Mouse (Mus musculus) embryo, embryonic 11.5 days (tissue): ENCODE data around the gene Slc22a4.

Source experiments
- DNase-seq: peaks from one replicate; pipeline ENCODE4 v3.0.0-alpha.2; 2012; ENCODE audit warnings: low read depth, low spot score

Gene Slc22a4

GRCm38 (mm10) chr11:54028044-54028951 is at the start of gene Slc22a4:
TSS of gene Slc22a4 (minus strand) at chr11:54028090.
- DNase-seq: peak; percentile 46

DNA sequence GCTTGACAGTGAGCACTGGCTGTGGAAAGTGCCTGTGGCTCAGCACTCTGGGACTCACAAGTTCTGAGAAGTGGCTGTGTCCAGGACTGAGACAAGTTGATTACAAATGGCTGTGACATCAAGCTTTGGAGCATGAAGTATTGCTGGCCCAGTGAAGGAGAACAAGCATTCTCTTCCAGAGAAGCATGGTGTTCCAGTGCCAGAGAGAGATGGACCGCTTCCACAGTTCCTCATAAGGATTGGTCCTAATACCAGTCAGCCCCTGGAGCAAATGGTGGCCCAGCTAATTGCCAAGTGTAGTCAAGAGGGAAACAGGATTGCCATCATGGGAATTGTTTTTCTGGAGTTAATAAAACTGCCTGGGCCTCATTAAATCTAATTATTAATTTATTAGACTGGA is 48.2 kb upstream of the Slc22a4 start:
- no peak for DNase-seq

DNA sequence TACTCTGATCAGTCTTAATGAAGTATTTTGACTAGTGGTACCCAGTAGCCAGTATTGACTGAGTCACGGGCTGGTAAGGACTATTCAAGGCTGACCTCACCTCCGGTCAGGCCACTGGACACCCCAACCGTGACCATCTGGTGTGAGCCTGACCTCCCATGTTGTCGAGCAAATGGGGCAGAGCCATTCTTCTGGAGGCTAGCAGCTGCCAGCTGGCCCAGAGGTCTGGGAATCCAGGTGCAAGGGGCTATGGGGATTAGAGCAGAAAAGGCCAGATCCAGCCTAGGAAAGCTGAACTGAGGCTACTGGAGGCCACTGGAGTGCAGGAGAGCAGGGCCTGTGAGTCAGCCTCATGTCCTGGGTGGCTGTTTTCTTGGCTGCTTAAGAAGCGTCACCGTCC is 47.5 kb upstream of the Slc22a4 start:
- DNase-seq: no peak

DNA sequence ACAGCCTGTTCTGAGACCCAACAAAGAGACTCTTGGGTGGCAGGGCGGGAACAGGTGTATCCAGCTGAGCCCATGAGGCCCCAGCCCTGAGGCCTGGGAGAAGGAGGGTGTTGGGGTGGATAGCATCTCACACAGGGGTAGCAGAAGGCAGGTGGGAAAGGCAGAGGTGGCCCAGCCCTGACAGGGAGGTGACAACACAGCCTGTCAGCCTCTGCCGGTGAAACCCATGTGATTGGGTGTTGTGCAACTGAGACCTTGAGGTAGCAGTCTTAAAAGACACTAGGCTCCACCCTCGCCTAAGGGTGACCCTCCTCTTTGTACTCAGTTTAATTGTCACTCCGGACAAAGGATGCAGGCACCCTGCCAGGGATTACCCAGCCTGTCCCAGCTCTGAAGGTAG is 45.4 kb upstream of the Slc22a4 start:
- no peak for DNase-seq

- DNase-seq: no peak
Measured at GRCm38 (mm10) chr11:54071726-54072445, 44.0 kb upstream of the Slc22a4 start.

DNA sequence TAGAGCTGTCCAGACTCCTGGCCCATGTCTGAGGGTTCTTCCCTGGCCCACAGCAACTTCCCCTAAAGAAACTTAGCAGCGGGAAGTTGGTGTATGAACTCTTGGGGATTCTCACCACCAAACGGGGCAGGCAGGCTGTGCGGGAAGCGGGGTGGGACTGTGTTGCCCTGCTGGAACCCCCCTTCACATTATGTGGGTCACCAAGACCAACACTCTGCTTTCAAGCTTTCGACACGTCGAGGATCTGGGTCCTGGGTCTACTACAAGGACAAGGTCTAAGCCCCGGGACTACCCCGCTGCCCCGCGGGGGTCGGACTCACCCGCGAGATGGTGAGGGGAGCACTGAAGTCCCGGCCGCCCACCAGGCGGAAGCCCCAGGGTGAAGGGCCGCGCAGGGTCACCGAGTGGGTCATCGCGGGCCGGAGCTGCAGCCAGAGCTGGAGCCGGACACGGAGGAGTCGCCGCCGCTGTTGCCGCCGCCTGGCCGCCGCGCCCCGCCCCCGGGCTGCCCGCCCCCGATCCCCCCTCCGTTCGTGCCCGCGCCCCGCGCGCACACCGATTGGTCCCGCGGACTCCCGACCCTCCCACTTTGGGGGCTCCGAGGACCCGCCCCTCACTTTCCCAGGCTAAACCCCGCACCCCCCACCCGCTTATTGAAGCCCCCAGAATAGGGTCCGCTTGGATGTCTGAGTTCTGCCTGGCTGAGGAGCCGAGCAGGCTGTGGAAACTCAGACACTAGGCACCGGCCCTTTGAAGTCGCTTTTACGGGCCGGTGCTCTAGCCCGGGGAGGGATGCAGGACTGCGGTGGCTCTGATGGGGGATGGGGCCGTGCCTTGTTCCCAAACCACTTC is 40.9 kb upstream of the Slc22a4 start, which contains the start of gene Pdlim4:
Gene Pdlim4, minus strand, starts transcription at position 495 of the 852 bp plus-strand sequence.
- DNase-seq: peak; percentile 69

DNA sequence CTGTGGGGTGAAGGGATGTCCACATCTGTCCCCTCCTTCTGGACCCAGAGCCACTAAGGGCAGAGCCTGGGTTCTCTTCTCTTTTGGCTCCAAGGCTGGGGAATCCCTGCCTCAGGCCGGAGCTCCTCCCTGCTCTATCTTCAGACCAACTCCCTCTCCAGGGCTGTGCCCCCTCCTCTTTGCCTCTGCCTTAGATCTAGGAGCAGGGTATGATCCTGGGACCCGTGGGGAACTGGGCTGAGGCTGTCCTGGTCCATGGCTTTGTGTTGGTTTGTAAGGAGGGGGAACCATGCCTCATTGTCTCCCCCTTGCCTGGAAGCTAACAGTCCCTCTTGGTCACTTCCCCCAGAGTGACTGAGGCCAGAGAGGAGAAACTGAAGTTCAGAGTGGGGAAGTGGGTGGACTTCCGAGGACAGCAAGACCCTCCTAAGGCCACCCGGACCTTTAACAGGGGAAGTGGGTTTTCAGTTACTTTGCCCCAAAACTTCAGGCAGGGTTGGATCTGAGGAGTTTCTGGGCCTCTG is 40.2 kb upstream of the Slc22a4 start:
- DNase-seq: no peak

- no peak for DNase-seq
Measured at GRCm38 (mm10) chr11:54067318-54067995, 39.6 kb upstream of the Slc22a4 start.

DNA sequence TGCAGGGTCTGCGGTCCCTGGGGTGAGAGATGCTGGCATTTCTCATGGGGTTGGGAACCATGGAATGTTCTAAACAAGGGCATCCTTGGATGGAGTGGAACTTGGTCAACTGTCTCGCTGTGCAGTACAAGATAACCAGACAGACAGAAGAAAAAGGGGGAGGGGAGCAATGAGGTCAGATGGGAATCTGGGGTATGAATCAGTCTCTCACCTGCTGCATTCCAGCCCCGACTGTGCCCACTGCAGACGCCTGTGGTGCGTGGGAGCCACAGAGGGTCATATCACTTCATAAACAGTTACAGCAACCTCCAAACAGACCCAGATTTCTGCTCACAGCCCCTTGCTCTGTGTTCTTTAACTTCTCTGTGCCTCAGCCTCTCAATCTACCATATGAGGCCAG is 38.5 kb upstream of the Slc22a4 start:
- no peak for DNase-seq

GRCm38 (mm10) chr11:54065915-54066178 is 38.0 kb upstream of the Slc22a4 start:
- DNase-seq: no peak

DNA sequence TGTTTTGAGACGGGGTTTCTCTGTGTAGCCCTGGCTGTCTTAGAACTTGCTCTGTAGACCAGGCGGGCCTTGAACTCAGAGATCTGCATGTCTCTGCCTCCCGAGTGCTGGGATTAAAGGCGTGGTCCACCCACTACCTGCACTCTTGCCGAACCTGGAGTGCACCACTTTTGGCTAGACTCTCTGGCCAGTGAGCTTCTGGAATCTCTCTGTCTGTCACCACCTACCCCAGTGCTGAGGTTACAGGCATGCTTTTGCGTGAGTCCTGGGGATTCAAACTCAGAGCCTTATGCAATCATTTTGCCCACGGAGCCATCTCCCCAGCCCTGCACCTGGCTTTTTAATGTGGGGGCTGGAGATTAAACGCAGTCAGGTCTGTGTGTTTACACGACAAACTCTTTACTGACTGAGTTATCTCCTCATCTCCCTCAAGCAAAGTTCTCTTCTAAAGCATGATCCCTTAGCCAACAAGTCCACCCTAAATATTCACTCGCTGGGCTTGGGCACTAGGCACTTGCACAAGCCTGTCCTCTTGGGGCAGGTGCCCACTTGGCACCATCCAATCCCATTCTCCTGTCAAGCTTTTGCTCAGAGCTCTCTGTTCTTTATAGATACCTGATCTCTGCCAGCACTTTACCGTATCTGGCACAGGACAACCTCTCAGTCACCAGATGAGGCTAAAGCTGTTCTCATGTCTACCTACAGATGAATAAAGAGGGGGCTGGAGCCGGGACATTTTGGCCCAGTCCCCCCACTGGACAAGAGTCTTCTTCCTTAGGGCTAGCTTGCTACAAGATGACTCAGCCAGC is 37.4 kb upstream of the Slc22a4 start:
- no peak for DNase-seq

DNA sequence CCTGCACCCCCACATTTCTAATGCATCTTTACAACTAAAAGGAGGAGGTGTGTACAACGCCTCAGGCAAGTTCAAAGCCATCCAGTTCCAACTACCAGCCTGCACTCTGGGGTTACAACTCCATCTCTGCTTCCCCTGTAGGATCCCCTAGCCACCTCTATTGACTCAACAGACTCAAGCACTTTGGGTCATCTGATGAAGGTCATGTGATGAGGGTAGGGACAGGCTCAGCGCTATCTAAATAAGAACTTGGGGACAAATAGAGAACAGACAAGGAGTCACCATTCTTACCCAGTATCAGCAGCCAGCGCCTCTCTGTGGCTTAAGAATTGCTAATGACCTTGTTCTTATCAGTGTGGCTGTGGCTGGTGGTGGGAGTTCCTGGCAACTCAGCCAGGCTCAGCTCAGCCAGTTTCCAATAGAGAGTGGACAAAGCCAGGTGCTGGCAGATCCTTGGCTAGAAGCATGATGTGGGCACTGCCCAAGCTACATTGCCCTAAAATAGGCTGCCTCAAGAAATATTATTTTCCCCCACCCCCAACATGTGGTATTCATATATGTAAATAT is 36.6 kb upstream of the Slc22a4 start:
- DNase-seq: no peak

- DNase-seq: no peak
Measured at GRCm38 (mm10) chr11:54063472-54063775, 35.5 kb upstream of the Slc22a4 start.

DNA sequence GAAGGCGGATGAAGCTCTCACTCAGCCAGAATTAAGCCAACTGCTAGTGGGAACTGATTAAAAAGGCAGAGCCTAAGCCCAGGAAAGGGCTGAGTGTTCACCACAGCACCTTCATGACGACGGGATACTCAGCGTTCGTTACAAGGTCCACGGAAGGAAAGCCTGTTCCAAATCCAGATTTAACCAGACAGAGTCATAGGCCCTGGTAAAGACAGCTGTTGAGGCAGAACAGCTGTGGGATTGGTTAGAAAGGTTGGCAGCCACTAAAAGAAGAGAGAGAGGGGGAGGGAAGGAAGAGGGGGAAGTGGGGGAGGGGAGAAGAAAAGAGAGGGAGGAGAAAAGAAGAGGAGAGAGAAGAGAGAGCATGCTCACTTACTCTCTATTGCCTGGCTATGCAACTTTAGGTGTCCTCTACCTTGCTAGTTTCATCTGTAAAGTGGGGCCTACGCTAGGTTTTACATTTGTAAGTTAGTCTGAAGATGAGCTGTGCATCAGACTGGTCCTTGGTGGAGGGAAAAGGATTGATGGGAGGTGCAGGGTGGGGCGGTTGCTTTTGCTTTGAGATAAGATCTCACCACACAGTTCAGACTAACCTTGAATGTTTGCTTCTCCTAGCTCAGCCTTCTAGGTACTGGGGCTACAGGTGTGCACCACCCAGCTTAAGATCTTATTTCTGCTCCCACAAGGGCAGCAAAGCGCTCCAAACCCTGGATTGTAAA is 35.0 kb upstream of the Slc22a4 start:
- no peak for DNase-seq

GRCm38 (mm10) chr11:54062086-54062752 is 34.3 kb upstream of the Slc22a4 start:
- no peak for DNase-seq

DNA sequence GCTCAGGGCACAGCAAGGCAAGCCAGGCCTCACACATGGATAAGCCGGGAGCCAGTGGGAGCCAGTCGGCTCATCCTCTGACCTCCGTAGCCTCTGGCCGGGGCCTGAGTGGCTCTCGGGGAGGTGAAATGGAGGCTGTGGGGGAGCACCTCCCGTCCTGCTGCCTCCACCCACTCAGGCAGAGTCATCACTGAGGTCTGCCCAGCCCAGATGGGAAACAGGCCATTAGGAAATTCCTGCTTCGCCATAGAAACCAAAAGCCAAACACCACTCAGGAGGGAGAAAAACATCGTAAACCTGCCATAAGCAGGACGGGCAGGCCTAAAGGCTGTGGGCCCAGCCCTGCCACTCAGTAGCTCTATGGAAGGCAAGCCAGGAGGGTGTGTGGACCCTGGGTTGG is 32.4 kb upstream of the Slc22a4 start:
- DNase-seq: no peak

GRCm38 (mm10) chr11:54059526-54059925 is 31.6 kb upstream of the Slc22a4 start:
- DNase-seq: no peak

- no peak for DNase-seq
Measured at GRCm38 (mm10) chr11:54058643-54059042, 30.8 kb upstream of the Slc22a4 start.

GRCm38 (mm10) chr11:54058056-54058617 is 30.2 kb upstream of the Slc22a4 start:
- no peak for DNase-seq
